Mouse (Mus musculus): Measurements from ENCODE around the gene Thrap3.

- TF ChIP-seq CTCF (IDR thresholded peaks at IDR 0.05; ENCODE audit: borderline replicate concordance, insufficient read depth, low read length) (no peak), POLR2A (IDR thresholded peaks at IDR 0.05; ENCODE audit: low read depth, low read length) (no peak)
Observed at GRCm38 (mm10) chr4:126147533-126148160, 54.9 kb downstream of the Thrap3 start, which contains the start of gene Eva1b.

All from embryonic fibroblast, embryonic 13.5 days (primary cell).